Mouse (Mus musculus) layer of hippocampus, postnatal 10 days (tissue): ENCODE data around the gene St8sia1. TPM values are rescaled to one million over a fixed set of nuclear protein-coding genes. Genes with fewer than 3 reads are reported as not detected.
"Not testable (repeated sequence)": the region's sequence is repeated elsewhere in the genome, so short reads cannot be mapped to it uniquely, and the experiment has no call there.

ENCODE experiments used
- DNase-seq, 2 experiments: peaks; one replicate each; pipeline ENCODE4 v3.0.0; 2021; ENCODE audit warnings: low spot score in 2 of 2
- long read RNA-seq: library from polyadenylated mRNA; stranded (forward); transcript quantifications from one replicate; pipeline ENCODE4 v2.0.0, GENCODE M21; 2023
- total RNA-seq, 2 experiments: library from RNA; stranded (reverse); gene quantifications; 2 replicates each; pipeline ENCODE4 v1.2.3; 2021

Gene St8sia1
- 10 to 100 TPM; 33.8 to 36.2 TPM for total RNA-seq
- long read RNA-seq, partial matches to known transcripts = 0 of 5 reads
- long read RNA-seq, other reads (novel, unspliced or antisense) = 5 of 5 reads

GRCm38 (mm10) chr6:142964076-142964530 lies at the start of gene St8sia1:
Gene St8sia1 (minus strand): TSS chr6:142964452.
- peak; percentile 62 to 74 for DNase-seq

- DNase-seq = no peak
Measured at GRCm38 (mm10) chr6:143012513-143013215, 48.4 kb upstream of the St8sia1 start.

GRCm38 (mm10) chr6:143008865-143009264 lies 44.6 kb upstream of the St8sia1 start:
- no peak for DNase-seq

GRCm38 (mm10) chr6:143005209-143005608 lies 41.0 kb upstream of the St8sia1 start:
- not testable (repeated sequence) for DNase-seq

- no peak for DNase-seq
Measured at GRCm38 (mm10) chr6:143004801-143005200, 40.5 kb upstream of the St8sia1 start.

GRCm38 (mm10) chr6:142998221-142998999 lies 34.2 kb upstream of the St8sia1 start:
- no peak for DNase-seq

GRCm38 (mm10) chr6:142996887-142997286 lies 32.6 kb upstream of the St8sia1 start:
- no peak for DNase-seq

- DNase-seq = no peak
Measured at GRCm38 (mm10) chr6:142995567-142995966, 31.3 kb upstream of the St8sia1 start.

GRCm38 (mm10) chr6:142994821-142995220 lies 30.6 kb upstream of the St8sia1 start:
- DNase-seq = no peak

GRCm38 (mm10) chr6:142993705-142994698 lies 29.8 kb upstream of the St8sia1 start:
- DNase-seq = no peak

- no peak for DNase-seq
Measured at GRCm38 (mm10) chr6:142992971-142993370, 28.7 kb upstream of the St8sia1 start.

GRCm38 (mm10) chr6:142992099-142992498 lies 27.8 kb upstream of the St8sia1 start:
- no peak for DNase-seq

- DNase-seq = no peak
Measured at GRCm38 (mm10) chr6:142991391-142992059, 27.3 kb upstream of the St8sia1 start.

- DNase-seq = no peak
Measured at GRCm38 (mm10) chr6:142990516-142990915, 26.3 kb upstream of the St8sia1 start.

GRCm38 (mm10) chr6:142989495-142989894 lies 25.2 kb upstream of the St8sia1 start:
- DNase-seq = no peak

GRCm38 (mm10) chr6:142988753-142989152 lies 24.5 kb upstream of the St8sia1 start:
- peak; percentile 75 to 81 for DNase-seq

- no peak for DNase-seq
Measured at GRCm38 (mm10) chr6:142988231-142988630, 24.0 kb upstream of the St8sia1 start.

GRCm38 (mm10) chr6:142987616-142988015 lies 23.4 kb upstream of the St8sia1 start:
- DNase-seq = no peak

GRCm38 (mm10) chr6:142986706-142987105 lies 22.5 kb upstream of the St8sia1 start:
- DNase-seq = not testable (repeated sequence)

- not testable (repeated sequence) for DNase-seq
Measured at GRCm38 (mm10) chr6:142985561-142986238, 21.4 kb upstream of the St8sia1 start.
